Mouse (Mus musculus) heart, postnatal 25 days (tissue): ENCODE results near the gene Gprasp2. TPM values are rescaled to one million over a fixed set of nuclear protein-coding genes. Genes with fewer than 3 reads are reported as not detected.

ENCODE experiments used
- total RNA-seq, 2 experiments: library from RNA; stranded (reverse); gene quantifications; 2 replicates each; pipeline ENCODE4 v1.2.3; 2021

The Gprasp2 gene
- total RNA-seq, 2 experiments from 2014 or later, result 1.2 to 3.6 TPM

Other genes with a start within 250 kb of the Gprasp2 start
- gene Nxf7, start 240.3 kb upstream of the Gprasp2 start, total RNA-seq, result under 1 TPM in 1 of 2 experiments, not detected in 1; 0.13 TPM
- not detected for gene Prame, start 211.3 kb upstream of the Gprasp2 start, total RNA-seq
- not detected for gene Tcp11x2, start 145.2 kb upstream of the Gprasp2 start, total RNA-seq
- not detected for gene Tmsb15a, start 113.8 kb upstream of the Gprasp2 start, total RNA-seq
- gene Armcx5, start 96.3 kb upstream of the Gprasp2 start, total RNA-seq, result 1 to 10 TPM; 5.9 to 6.5 TPM
- gene Gprasp1, start 96.3 kb upstream of the Gprasp2 start, total RNA-seq, result 10 to 100 TPM; 16.9 to 19.3 TPM
- 10 to 100 TPM; 11.1 to 18.1 TPM for gene Bhlhb9, start 41.4 kb upstream of the Gprasp2 start, total RNA-seq
- gene Arxes2, start 154.8 kb downstream of the Gprasp2 start, total RNA-seq, result 1 to 10 TPM; 2.0 to 3.0 TPM
- under 1 TPM; 0.81 to 0.86 TPM for gene Arxes1, start 194.3 kb downstream of the Gprasp2 start, total RNA-seq
- under 1 TPM in 1 of 2 experiments, not detected in 1; 0.29 TPM for gene Bex2, start 229.2 kb downstream of the Gprasp2 start, total RNA-seq
- under 1 TPM in 1 of 2 experiments, not detected in 1; 0.22 TPM for gene Nxf3, start 246.2 kb downstream of the Gprasp2 start, total RNA-seq